Mouse (Mus musculus): ENCODE results near the gene Epdr1. TPM values are rescaled to one million over a fixed set of nuclear protein-coding genes. Genes with fewer than 3 reads are reported as not detected.
"Not testable (repeated sequence)": the region's sequence is repeated elsewhere in the genome, so short reads cannot be mapped to it uniquely, and the experiment has no call there.

The Epdr1 gene
- total and polyA plus RNA-seq, 2 experiments from 2014 or later, result 17.8 to 30.2 TPM

DNA sequence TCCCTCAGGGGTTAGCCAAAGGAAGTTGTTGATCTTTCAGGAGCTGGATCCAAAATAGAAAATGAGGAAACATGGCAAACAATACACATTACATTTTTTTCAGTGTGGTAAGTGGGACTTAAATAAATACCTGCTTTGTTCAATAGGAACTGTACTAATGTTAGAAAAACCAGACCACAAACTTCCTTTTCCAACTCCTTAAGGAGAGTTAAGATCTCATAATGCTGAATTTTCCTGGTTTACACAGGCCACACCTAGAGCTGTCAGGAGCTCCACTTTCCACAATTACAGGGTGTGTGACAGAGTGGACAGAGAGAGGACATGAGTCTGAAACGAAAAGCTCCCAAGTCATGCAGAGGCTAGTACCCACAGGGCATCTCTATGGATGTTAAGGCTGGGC is 16.0 kb downstream of the Epdr1 start:
- Histone ChIP-seq H3K4me2 (ENCODE audit: low read depth, low read length) (no peak overlapping the region), H3K9me3 (replicated peaks; ENCODE audit: control insufficient read depth, low read length) (no peaks in the 10 kb centered on the region), H3K27ac (ENCODE audit: low read depth) (no peak overlapping the region), H3K9ac (replicated peaks; ENCODE audit: low read depth, low read length) (no peak overlapping the region), H3K4me3 (ENCODE audit: low read depth, low read length) (no peak overlapping the region), H3K4me1 (ENCODE audit: control insufficient read depth, insufficient read depth) (no peaks in the 10 kb centered on the region), H3K27me3 (ENCODE audit: control insufficient read depth, insufficient read depth, low read length) (no peaks in the 10 kb centered on the region), H3K36me3 (replicated peaks; ENCODE audit: control insufficient read depth, insufficient read depth, low read length) (no peaks in the 10 kb centered on the region)
- WGBS, result 77% methylated on average over 1 of the region's 1 CpGs
- TF ChIP-seq CTCF (IDR thresholded peaks at IDR 0.05; ENCODE audit: low read depth) (no peak), EP300 (IDR thresholded peaks at IDR 0.05; ENCODE audit: low read depth) (no peak)
- ATAC-seq (ENCODE audit: insufficient read depth, low read depth) (no peak), DNase-seq (ENCODE audit: low spot score) (no peak)

DNA sequence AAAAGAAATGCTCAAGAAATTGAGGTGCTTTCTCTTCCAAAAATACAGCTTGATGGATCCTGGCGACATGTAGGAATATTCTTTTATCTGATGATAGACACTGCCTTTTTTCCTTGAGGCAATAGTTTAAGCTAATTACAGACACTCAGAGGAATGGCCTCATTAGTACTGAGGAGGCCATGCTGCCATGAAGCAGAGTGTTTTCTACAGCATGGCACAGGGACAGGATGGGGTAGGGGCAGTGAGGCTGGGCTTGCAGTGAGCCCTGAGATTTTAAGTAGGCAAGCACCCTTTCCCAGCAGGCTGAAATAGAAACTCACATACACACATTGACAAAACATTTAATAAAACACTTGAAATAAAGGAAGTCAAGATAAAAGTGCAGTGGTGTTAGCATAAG is 17.2 kb downstream of the Epdr1 start:
- no peak overlapping the region for H3K9ac ChIP-seq (replicated peaks; ENCODE audit: low read depth, low read length)
- 70% methylated on average over 1 of the region's 1 CpGs for WGBS
- ATAC-seq (ENCODE audit: insufficient read depth, low read depth), result no peak
- H3K4me1 ChIP-seq (ENCODE audit: control insufficient read depth, insufficient read depth), result no peaks in the 10 kb centered on the region
- H3K36me3 ChIP-seq (replicated peaks; ENCODE audit: control insufficient read depth, insufficient read depth, low read length), result no peaks in the 10 kb centered on the region
- H3K4me3 ChIP-seq (ENCODE audit: low read depth, low read length), result no peak overlapping the region
- no peak overlapping the region for H3K4me2 ChIP-seq (ENCODE audit: low read depth, low read length)
- TF ChIP-seq CTCF (IDR thresholded peaks at IDR 0.05; ENCODE audit: low read depth) (no peak), EP300 (IDR thresholded peaks at IDR 0.05; ENCODE audit: low read depth) (no peak)
- no peaks in the 10 kb centered on the region for H3K27me3 ChIP-seq (ENCODE audit: control insufficient read depth, insufficient read depth, low read length)
- no peaks in the 10 kb centered on the region for H3K9me3 ChIP-seq (replicated peaks; ENCODE audit: control insufficient read depth, low read length)
- no peak for DNase-seq (ENCODE audit: low spot score)
- no peak overlapping the region for H3K27ac ChIP-seq (ENCODE audit: low read depth)

DNA sequence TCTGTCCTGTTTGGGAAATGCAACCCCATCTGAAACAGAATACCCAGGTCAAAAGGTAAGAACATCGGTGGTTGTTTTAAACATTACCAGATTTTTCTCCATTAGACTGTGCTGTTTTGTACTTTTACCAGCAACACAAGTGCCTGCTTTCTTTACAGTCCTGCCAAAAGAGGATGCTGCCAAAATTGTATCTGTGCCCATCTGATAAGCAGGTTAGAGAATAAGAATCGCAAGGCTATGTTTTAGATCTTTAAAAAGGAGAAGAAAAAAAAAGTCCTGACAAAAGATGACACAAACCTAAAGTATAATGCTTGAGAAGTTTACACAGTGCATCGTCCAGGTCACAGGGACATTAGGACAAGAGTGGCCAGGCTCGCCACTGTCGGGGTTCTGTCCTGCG is 20.5 kb downstream of the Epdr1 start:
- Histone ChIP-seq H3K9ac (replicated peaks; ENCODE audit: low read depth, low read length) (no peak overlapping the region), H3K27ac (ENCODE audit: low read depth) (no peak overlapping the region), H3K4me3 (ENCODE audit: low read depth, low read length) (no peak overlapping the region), H3K9me3 (replicated peaks; ENCODE audit: control insufficient read depth, low read length) (no peaks in the 10 kb centered on the region), H3K4me2 (ENCODE audit: low read depth, low read length) (no peak overlapping the region), H3K36me3 (replicated peaks; ENCODE audit: control insufficient read depth, insufficient read depth, low read length) (no peaks in the 10 kb centered on the region), H3K4me1 (ENCODE audit: control insufficient read depth, insufficient read depth) (no peaks in the 10 kb centered on the region), H3K27me3 (ENCODE audit: control insufficient read depth, insufficient read depth, low read length) (no peaks in the 10 kb centered on the region)
- DNase-seq (ENCODE audit: low spot score) (no peak), ATAC-seq (ENCODE audit: insufficient read depth, low read depth) (no peak)
- TF ChIP-seq EP300 (IDR thresholded peaks at IDR 0.05; ENCODE audit: low read depth) (no peak), CTCF (IDR thresholded peaks at IDR 0.05; ENCODE audit: low read depth) (no peak)
- 74% methylated on average over 6 of the region's 6 CpGs for WGBS

GRCm38 (mm10) chr13:19595141-19595540 is 24.6 kb downstream of the Epdr1 start:
- TF ChIP-seq CTCF (IDR thresholded peaks at IDR 0.05; ENCODE audit: low read depth) (no peak), EP300 (IDR thresholded peaks at IDR 0.05; ENCODE audit: low read depth) (no peak)
- WGBS, result 94% methylated on average over 1 of the region's 1 CpGs
- ATAC-seq (ENCODE audit: insufficient read depth, low read depth) (no peak), DNase-seq (ENCODE audit: low spot score) (no peak)
- peaks cover 6% of the 10 kb centered on the region; the same call in 1 of the 2 replicates for H3K4me1 ChIP-seq (ENCODE audit: control insufficient read depth, insufficient read depth)
- H3K27me3 ChIP-seq (ENCODE audit: control insufficient read depth, insufficient read depth, low read length), result no peaks in the 10 kb centered on the region
- no peaks in the 10 kb centered on the region for H3K36me3 ChIP-seq (replicated peaks; ENCODE audit: control insufficient read depth, insufficient read depth, low read length)
- no peak overlapping the region for H3K4me2 ChIP-seq (ENCODE audit: low read depth, low read length)
- no peak overlapping the region for H3K27ac ChIP-seq (ENCODE audit: low read depth)
- no peaks in the 10 kb centered on the region for H3K9me3 ChIP-seq (replicated peaks; ENCODE audit: control insufficient read depth, low read length)
- H3K9ac ChIP-seq (replicated peaks; ENCODE audit: low read depth, low read length), result no peak overlapping the region
- H3K4me3 ChIP-seq (ENCODE audit: low read depth, low read length), result no peak overlapping the region

DNA sequence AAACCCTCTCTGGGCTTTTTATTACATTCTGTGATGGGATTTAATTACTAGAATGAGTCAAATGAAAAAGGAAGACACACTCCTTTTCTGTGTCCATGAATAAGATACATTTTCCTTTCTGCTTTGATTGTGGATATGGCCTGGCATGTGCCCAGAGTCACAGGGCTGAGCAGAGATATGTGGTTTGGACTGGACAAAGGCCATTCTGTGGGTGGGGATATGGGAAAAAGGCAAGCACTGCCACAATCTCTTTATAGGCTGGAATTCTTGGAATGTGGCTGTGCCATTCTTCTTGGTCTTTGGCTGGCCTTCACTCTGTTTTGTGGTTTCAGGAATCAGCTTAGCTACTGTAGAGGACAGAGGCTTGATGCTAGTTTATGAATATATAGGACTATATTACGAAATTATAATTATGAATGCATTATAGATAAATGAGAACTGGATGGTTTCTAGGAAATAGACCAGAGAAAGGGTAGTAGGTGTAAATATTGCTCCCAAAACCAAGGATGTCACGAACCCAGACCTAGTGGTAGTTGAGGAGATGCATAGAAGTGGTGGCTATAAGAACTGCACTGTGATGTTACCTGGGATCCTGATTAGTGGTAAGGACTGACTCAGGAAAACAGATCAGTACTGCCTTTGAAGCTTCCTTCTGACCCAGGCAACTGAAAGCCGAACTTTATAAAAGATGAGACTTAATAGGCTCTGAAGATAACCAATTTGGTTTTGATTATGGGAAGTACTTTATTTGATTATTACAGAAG is 28.5 kb downstream of the Epdr1 start:
- H3K4me3 ChIP-seq (ENCODE audit: low read depth, low read length), result no peak overlapping the region
- WGBS, result 86% methylated on average over 3 of the region's 3 CpGs
- no peak overlapping the region for H3K9ac ChIP-seq (replicated peaks; ENCODE audit: low read depth, low read length)
- no peaks in the 10 kb centered on the region for H3K27me3 ChIP-seq (ENCODE audit: control insufficient read depth, insufficient read depth, low read length)
- H3K27ac ChIP-seq (ENCODE audit: low read depth), result no peak overlapping the region
- H3K36me3 ChIP-seq (replicated peaks; ENCODE audit: control insufficient read depth, insufficient read depth, low read length), result no peaks in the 10 kb centered on the region
- ATAC-seq (ENCODE audit: insufficient read depth, low read depth) (0 out of 2 replicates have a peak, but pooled peaks have one; percentile 30), DNase-seq (ENCODE audit: low spot score) (peak; percentile 5)
- no peak overlapping the region for H3K4me2 ChIP-seq (ENCODE audit: low read depth, low read length)
- no peaks in the 10 kb centered on the region for H3K9me3 ChIP-seq (replicated peaks; ENCODE audit: control insufficient read depth, low read length)
- TF ChIP-seq CTCF (IDR thresholded peaks at IDR 0.05; ENCODE audit: low read depth) (no peak), EP300 (IDR thresholded peaks at IDR 0.05; ENCODE audit: low read depth) (no peak)
- peaks cover 6% of the 10 kb centered on the region; the same call in 1 of the 2 replicates for H3K4me1 ChIP-seq (ENCODE audit: control insufficient read depth, insufficient read depth)

DNA sequence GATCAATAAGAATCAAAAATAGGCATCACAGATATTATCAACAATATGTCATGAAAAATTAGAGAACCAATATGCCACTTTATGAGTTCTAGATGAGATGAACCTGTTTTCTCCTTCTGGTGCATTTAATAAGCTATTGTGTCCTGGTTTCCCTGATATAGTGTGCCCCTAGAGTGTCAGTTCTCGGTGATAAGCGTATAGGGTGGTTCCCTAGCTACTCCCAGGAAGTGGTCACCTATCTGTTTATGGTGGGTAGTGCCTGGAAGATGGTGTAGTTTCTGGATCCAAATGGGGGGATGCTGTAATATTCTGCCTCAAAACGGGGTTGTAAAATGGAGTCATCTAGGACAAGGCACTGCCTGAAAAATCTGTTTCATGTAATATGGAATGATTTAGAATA is 43.8 kb downstream of the Epdr1 start:
- Histone ChIP-seq H3K4me2 (ENCODE audit: low read depth, low read length) (no peak overlapping the region), H3K27ac (ENCODE audit: low read depth) (no peak overlapping the region), H3K4me3 (ENCODE audit: low read depth, low read length) (no peak overlapping the region), H3K27me3 (ENCODE audit: control insufficient read depth, insufficient read depth, low read length) (no peaks in the 10 kb centered on the region), H3K9ac (replicated peaks; ENCODE audit: low read depth, low read length) (no peak overlapping the region), H3K4me1 (ENCODE audit: control insufficient read depth, insufficient read depth) (no peaks in the 10 kb centered on the region), H3K36me3 (replicated peaks; ENCODE audit: control insufficient read depth, insufficient read depth, low read length) (no peaks in the 10 kb centered on the region), H3K9me3 (replicated peaks; ENCODE audit: control insufficient read depth, low read length) (no peaks in the 10 kb centered on the region)
- WGBS, result 74% methylated on average over 3 of the region's 3 CpGs
- ATAC-seq (ENCODE audit: insufficient read depth, low read depth) (no peak), DNase-seq (ENCODE audit: low spot score) (no peak)
- no peak for TF ChIP-seq CTCF (IDR thresholded peaks at IDR 0.05; ENCODE audit: low read depth)
- no peak for TF ChIP-seq EP300 (IDR thresholded peaks at IDR 0.05; ENCODE audit: low read depth)

DNA sequence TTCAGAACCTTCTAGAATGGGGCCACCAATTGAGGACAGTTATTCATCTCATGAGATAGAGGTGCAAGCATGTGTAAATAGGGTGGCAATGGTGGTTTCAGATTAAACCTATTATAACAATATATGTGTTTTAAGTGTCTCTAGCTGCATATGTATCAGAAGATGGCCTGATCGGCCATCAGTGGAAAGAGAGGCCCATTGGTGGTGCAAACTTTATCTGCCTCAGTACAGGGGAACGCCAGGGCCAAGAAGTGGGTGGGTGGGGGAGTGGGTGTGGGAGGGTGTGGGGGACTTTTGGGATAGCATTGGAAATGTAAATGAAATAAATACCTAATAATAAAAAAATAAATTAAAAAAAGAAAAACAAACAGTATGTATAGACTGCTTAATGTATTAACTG is 45.0 kb downstream of the Epdr1 start:
- not testable (repeated sequence) for H3K27ac ChIP-seq (ENCODE audit: low read depth); DNase-seq (ENCODE audit: low spot score); H3K27me3 ChIP-seq (ENCODE audit: control insufficient read depth, insufficient read depth, low read length); H3K4me1 ChIP-seq (ENCODE audit: control insufficient read depth, insufficient read depth); ATAC-seq (ENCODE audit: insufficient read depth, low read depth); H3K4me2 ChIP-seq (ENCODE audit: low read depth, low read length); H3K9ac ChIP-seq (replicated peaks; ENCODE audit: low read depth, low read length); H3K4me3 ChIP-seq (ENCODE audit: low read depth, low read length); H3K36me3 ChIP-seq (replicated peaks; ENCODE audit: control insufficient read depth, insufficient read depth, low read length); H3K9me3 ChIP-seq (replicated peaks; ENCODE audit: control insufficient read depth, low read length)
- 93% methylated on average over 2 of the region's 2 CpGs for WGBS

DNA sequence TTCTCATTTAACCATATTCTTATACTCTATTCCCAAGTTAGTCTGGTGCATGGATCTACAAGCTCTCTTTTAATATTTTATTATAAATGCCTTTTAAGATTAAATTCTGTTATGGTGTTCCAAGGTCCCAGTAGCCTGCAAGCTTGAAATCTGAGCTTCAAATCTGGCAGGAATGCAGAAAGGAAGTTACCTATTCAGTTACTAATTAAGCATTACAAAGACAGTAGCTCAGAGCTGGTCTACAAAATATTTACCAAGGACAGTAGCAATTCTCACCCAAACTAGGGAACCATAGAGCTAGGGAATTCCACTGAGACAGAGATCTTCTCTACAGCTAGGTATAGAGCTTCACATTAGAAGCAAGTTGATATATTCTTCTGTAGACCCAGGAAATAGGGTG is 49.6 kb downstream of the Epdr1 start:
- not testable (repeated sequence) for H3K4me3 ChIP-seq (ENCODE audit: low read depth, low read length); H3K9ac ChIP-seq (replicated peaks; ENCODE audit: low read depth, low read length); H3K27ac ChIP-seq (ENCODE audit: low read depth); H3K9me3 ChIP-seq (replicated peaks; ENCODE audit: control insufficient read depth, low read length); ATAC-seq (ENCODE audit: insufficient read depth, low read depth); H3K36me3 ChIP-seq (replicated peaks; ENCODE audit: control insufficient read depth, insufficient read depth, low read length); H3K4me1 ChIP-seq (ENCODE audit: control insufficient read depth, insufficient read depth); H3K27me3 ChIP-seq (ENCODE audit: control insufficient read depth, insufficient read depth, low read length); DNase-seq (ENCODE audit: low spot score); H3K4me2 ChIP-seq (ENCODE audit: low read depth, low read length)
